Mouse (Mus musculus): ENCODE measurements around the gene Nup62. TPM values are rescaled to one million over a fixed set of nuclear protein-coding genes. Genes with fewer than 3 reads are reported as not detected.

Nup62 gene
- polyA plus RNA-seq, 1 experiment from 2014 or later = 98.6 TPM

DNA sequence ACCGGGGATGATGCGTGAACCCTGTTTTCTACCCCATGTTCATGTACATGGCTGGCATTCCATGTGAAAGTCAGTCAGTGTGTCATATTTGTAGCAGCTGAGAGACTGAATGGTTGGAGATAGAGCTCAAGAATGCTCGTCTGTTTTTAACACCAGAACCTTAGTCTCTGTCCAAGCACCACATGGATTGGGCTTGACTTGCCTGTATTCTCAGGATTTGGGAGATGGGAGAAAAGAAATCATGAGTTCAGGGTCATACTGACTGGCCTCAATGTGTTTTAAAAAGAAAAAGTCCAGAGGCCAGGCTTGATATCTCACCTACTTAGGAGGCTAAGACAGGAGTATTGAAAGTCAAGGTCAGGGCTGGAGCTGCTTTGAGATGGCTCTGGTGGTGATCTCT is 1.6 kb downstream of the Nup62 start:
- H3K27ac ChIP-seq (ENCODE audit: low read length) = peak overlapping the region; percentile 97
- 15% methylated on average over 3 of the region's 3 CpGs for WGBS
- no peaks in the 10 kb centered on the region for H3K27me3 ChIP-seq (ENCODE audit: control insufficient read depth, insufficient read depth, low read depth, low read length)
- H3K4me3 ChIP-seq (ENCODE audit: low read length) = peak overlapping the region; percentile 83
- H3K9ac ChIP-seq (ENCODE audit: low read length) = peak overlapping the region; percentile 96
- no peak for ATAC-seq (ENCODE audit: low read depth)
- H3K9me3 ChIP-seq (ENCODE audit: control insufficient read depth, low read length) = no peaks in the 10 kb centered on the region
- H3K4me2 ChIP-seq (ENCODE audit: low read depth, low read length) = peak overlapping the region; percentile 88
- peaks cover 32% of the 10 kb centered on the region for H3K4me1 ChIP-seq (replicated peaks; ENCODE audit: control insufficient read depth, insufficient read depth, low read length)
- peaks cover 7% of the 10 kb centered on the region for H3K36me3 ChIP-seq (ENCODE audit: control insufficient read depth, insufficient read depth, low read length)

DNA sequence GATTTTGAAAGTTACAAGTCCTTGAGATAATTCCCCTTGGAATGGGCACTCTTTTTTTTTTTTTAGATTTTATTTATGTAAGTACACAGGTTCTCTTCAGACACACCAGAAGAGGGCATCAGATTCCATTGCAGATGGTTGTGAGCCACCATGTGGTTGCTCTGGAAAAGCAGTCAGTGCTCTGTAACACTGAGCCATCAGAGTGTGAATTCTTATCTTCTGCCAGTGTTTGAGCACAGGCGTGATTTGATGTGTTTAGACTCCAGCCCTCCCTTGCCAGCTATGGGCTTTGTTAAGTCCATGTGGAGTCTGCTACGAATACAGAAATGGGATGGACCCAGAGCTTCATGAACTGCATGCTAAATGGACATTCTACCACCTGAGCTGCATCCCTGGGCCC is 2.3 kb downstream of the Nup62 start:
- Histone ChIP-seq H3K4me3 (ENCODE audit: low read length) (peak overlapping the region; percentile 83), H3K4me1 (replicated peaks; ENCODE audit: control insufficient read depth, insufficient read depth, low read length) (peaks cover 32% of the 10 kb centered on the region)

DNA sequence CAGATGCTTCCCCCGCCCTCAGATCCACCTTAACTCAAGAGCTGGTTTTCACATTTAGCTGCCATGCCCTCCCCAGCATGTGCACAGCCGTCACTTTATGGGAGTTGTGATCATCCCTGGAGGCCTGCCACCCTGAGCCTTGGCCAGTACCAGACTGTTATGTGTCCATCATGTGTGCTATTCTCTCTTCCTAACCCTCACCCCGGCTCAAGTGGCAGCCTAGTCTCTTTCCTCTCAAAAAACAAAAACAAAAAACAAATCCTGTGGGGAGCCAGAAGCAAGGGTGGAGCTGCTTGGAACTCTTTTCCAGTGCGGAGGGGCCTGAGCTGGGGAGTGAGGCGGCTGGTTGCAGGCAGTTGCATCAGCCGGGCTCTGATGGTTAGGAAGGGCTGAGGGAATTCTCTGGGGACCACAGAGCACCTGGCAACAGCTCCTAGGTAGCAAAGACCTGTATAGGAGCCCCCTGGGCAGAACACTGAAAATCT is 2.9 kb downstream of the Nup62 start:
- peak overlapping the region; percentile 54 for H3K9ac ChIP-seq (ENCODE audit: low read length)
- peak overlapping the region; percentile 27; the same call in 1 of the 2 replicates for H3K27ac ChIP-seq (ENCODE audit: low read length)
- 35% methylated on average over 6 of the region's 6 CpGs for WGBS
- H3K9me3 ChIP-seq (ENCODE audit: control insufficient read depth, low read length) = no peaks in the 10 kb centered on the region
- no peak for ATAC-seq (ENCODE audit: low read depth)
- peak overlapping the region; percentile 83 for H3K4me3 ChIP-seq (ENCODE audit: low read length)
- peak overlapping the region; percentile 88 for H3K4me2 ChIP-seq (ENCODE audit: low read depth, low read length)
- H3K36me3 ChIP-seq (ENCODE audit: control insufficient read depth, insufficient read depth, low read length) = peaks cover 3% of the 10 kb centered on the region; the same call in 1 of the 2 replicates
- no peaks in the 10 kb centered on the region for H3K27me3 ChIP-seq (ENCODE audit: control insufficient read depth, insufficient read depth, low read depth, low read length)
- peaks cover 36% of the 10 kb centered on the region for H3K4me1 ChIP-seq (replicated peaks; ENCODE audit: control insufficient read depth, insufficient read depth, low read length)

More for the DNA sequence above, 2.3 kb downstream of the Nup62 start:
- Histone ChIP-seq H3K9me3 (ENCODE audit: control insufficient read depth, low read length) (no peaks in the 10 kb centered on the region), H3K4me2 (ENCODE audit: low read depth, low read length) (peak overlapping the region; percentile 88), H3K36me3 (ENCODE audit: control insufficient read depth, insufficient read depth, low read length) (peaks cover 7% of the 10 kb centered on the region), H3K9ac (ENCODE audit: low read length) (peak overlapping the region; percentile 96), H3K27me3 (ENCODE audit: control insufficient read depth, insufficient read depth, low read depth, low read length) (no peaks in the 10 kb centered on the region), H3K27ac (ENCODE audit: low read length) (no peak overlapping the region; the same call in 1 of the 2 replicates)
- 15% methylated on average over 2 of the region's 2 CpGs for WGBS
- ATAC-seq (ENCODE audit: low read depth) = no peak

DNA sequence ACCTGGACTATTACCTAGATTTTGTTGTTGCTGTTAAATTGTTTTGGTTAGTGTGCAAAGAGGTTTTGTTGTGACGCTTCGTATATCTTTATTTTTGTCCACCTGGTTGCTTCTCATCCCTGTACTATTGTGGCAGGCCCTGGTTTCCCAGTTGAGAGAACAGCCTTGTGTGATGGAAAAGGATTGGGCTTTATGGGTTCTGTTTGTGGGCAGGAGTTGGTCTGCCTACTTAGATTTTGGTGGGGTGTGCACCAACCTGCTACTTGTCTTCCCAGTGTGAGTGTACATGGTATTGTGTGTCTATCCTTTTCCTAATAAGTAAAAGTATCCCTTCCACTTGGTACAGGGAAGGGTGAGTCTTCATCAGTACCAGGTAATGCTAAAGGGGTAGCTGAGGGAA is 3.5 kb downstream of the Nup62 start:
- Histone ChIP-seq H3K9me3 (ENCODE audit: control insufficient read depth, low read length) (no peaks in the 10 kb centered on the region), H3K9ac (ENCODE audit: low read length) (no peak overlapping the region), H3K36me3 (ENCODE audit: control insufficient read depth, insufficient read depth, low read length) (no peaks in the 10 kb centered on the region), H3K4me2 (ENCODE audit: low read depth, low read length) (peak overlapping the region; percentile 88; the same call in 1 of the 2 replicates), H3K27me3 (ENCODE audit: control insufficient read depth, insufficient read depth, low read depth, low read length) (no peaks in the 10 kb centered on the region), H3K4me3 (ENCODE audit: low read length) (no peak overlapping the region), H3K27ac (ENCODE audit: low read length) (no peak overlapping the region), H3K4me1 (replicated peaks; ENCODE audit: control insufficient read depth, insufficient read depth, low read length) (peaks cover 37% of the 10 kb centered on the region)
- WGBS = 81% methylated on average over 2 of the region's 2 CpGs
- no peak for ATAC-seq (ENCODE audit: low read depth)

DNA sequence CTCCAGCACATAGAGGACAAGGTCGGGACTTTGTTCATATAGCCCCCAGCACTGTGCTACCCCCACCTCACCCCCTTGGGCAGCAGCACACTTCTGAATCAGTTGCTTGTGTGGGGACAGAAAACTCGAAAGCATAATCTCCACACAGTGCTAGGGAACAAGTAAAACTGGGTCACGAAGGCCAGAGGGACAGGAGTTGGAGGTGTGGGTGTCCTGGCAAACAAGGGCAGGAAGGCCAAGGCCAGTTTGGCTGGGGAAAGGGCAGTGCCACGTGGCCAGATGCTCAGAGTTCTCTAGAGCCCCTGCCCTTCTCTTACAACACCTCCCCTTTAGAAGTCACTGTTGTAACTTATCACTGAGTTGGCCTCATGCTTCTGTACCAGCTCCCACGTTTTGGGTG is 4.0 kb downstream of the Nup62 start:
- Histone ChIP-seq H3K9me3 (ENCODE audit: control insufficient read depth, low read length) (no peaks in the 10 kb centered on the region), H3K4me3 (ENCODE audit: low read length) (no peak overlapping the region), H3K27me3 (ENCODE audit: control insufficient read depth, insufficient read depth, low read depth, low read length) (no peaks in the 10 kb centered on the region), H3K27ac (ENCODE audit: low read length) (no peak overlapping the region), H3K9ac (ENCODE audit: low read length) (no peak overlapping the region), H3K4me1 (replicated peaks; ENCODE audit: control insufficient read depth, insufficient read depth, low read length) (peaks cover 39% of the 10 kb centered on the region), H3K4me2 (ENCODE audit: low read depth, low read length) (no peak overlapping the region), H3K36me3 (ENCODE audit: control insufficient read depth, insufficient read depth, low read length) (no peaks in the 10 kb centered on the region)
- 46% methylated on average over 5 of the region's 5 CpGs for WGBS
- no peak for ATAC-seq (ENCODE audit: low read depth)

DNA sequence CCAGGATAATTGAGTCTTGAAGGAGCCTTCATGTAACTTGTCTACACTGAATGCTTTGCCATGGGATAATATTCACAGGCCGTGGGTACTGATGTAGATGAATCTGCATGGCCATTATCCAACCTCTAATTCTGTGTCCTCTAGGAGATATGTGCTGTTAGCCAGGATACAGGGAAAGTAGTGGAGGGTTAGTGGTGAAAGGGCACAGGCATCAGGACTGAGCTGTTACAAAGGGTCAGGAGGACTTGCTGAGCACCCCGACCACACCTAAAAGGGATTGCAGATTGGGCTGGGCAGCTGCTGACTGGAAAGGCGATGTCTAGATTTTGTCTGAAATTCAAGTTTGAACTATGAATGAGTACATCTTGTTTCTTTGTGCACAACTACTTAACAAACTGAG is 4.6 kb downstream of the Nup62 start:
- Histone ChIP-seq H3K9ac (ENCODE audit: low read length) (no peak overlapping the region), H3K27me3 (ENCODE audit: control insufficient read depth, insufficient read depth, low read depth, low read length) (no peaks in the 10 kb centered on the region), H3K27ac (ENCODE audit: low read length) (no peak overlapping the region), H3K4me2 (ENCODE audit: low read depth, low read length) (no peak overlapping the region), H3K9me3 (ENCODE audit: control insufficient read depth, low read length) (no peaks in the 10 kb centered on the region), H3K4me1 (replicated peaks; ENCODE audit: control insufficient read depth, insufficient read depth, low read length) (peaks cover 35% of the 10 kb centered on the region), H3K36me3 (ENCODE audit: control insufficient read depth, insufficient read depth, low read length) (no peaks in the 10 kb centered on the region), H3K4me3 (ENCODE audit: low read length) (no peak overlapping the region)
- no peak for ATAC-seq (ENCODE audit: low read depth)
- 74% methylated on average over 3 of the region's 3 CpGs for WGBS

DNA sequence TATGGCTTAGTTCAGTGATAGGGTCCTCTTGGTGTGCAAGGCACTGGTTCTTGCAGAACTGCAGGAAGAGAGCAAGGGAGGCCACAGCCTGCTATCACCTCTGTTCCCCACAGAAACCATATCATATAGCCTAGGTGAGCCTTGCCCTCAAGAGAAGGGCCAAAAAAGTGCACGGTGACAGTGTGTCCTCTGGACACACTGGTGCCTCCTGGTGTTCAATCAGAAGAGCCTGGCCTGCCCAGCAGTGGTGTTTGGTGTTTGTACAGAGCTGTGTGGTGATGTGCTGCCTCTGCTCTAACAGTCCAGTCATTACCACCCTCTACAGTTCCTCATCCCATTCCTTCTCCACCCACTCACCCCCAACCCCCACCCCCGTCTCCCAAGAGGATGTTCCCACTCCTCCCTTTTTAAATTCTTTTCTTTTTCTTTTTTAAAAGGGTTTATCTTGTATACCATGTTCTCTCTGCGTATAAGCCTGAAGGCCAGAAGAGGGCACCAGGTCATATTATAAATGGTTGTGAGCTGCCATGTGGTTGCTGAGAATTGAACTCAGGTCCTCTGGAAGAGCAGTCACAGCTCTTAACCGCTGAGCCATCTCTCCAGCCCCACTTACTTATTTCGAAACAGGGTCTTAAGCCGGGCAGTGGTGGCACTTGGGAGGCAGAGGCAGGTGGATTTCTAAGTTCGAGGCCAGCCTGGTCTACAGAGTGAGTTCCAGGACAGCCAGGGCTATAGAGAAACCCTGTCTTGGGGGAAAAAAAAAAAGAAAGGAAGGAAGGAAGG is 6.0 kb downstream of the Nup62 start:
- H3K9me3 ChIP-seq (ENCODE audit: control insufficient read depth, low read length) = no peaks in the 10 kb centered on the region
- WGBS = 76% methylated on average over 7 of the region's 7 CpGs
- H3K4me3 ChIP-seq (ENCODE audit: low read length) = no peak overlapping the region
- H3K27ac ChIP-seq (ENCODE audit: low read length) = no peak overlapping the region
- no peak for ATAC-seq (ENCODE audit: low read depth)
- no peaks in the 10 kb centered on the region; the same call in 1 of the 2 replicates for H3K36me3 ChIP-seq (ENCODE audit: control insufficient read depth, insufficient read depth, low read length)
- no peak overlapping the region for H3K4me2 ChIP-seq (ENCODE audit: low read depth, low read length)
- H3K9ac ChIP-seq (ENCODE audit: low read length) = no peak overlapping the region
- H3K4me1 ChIP-seq (replicated peaks; ENCODE audit: control insufficient read depth, insufficient read depth, low read length) = peaks cover 35% of the 10 kb centered on the region
- no peaks in the 10 kb centered on the region for H3K27me3 ChIP-seq (ENCODE audit: control insufficient read depth, insufficient read depth, low read depth, low read length)

DNA sequence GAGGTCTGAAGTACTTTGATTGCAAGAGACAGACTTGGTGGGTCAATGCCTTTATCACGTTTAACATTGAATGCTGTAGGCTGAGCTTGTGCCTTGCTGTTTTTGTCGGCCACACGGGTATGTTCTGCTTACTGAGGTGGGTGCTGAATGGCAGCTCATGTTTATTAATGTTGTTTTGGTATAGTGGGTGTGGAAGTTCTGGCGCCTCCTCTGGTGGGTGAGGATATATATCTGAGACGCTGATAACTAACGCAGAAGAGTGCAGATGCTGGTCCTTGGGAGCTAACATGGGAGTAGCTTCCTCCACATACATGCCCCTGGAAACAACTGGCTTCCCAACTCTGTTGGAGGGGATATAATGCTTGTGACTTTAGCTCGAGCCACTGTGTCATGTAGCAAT is 7.5 kb downstream of the Nup62 start:
- WGBS = 43% methylated on average over 7 of the region's 7 CpGs
- Histone ChIP-seq H3K9me3 (ENCODE audit: control insufficient read depth, low read length) (no peaks in the 10 kb centered on the region), H3K9ac (ENCODE audit: low read length) (no peak overlapping the region), H3K36me3 (ENCODE audit: control insufficient read depth, insufficient read depth, low read length) (no peaks in the 10 kb centered on the region; the same call in 1 of the 2 replicates), H3K27ac (ENCODE audit: low read length) (no peak overlapping the region), H3K4me1 (replicated peaks; ENCODE audit: control insufficient read depth, insufficient read depth, low read length) (peaks cover 25% of the 10 kb centered on the region), H3K27me3 (ENCODE audit: control insufficient read depth, insufficient read depth, low read depth, low read length) (no peaks in the 10 kb centered on the region), H3K4me3 (ENCODE audit: low read length) (no peak overlapping the region), H3K4me2 (ENCODE audit: low read depth, low read length) (no peak overlapping the region)
- no peak for ATAC-seq (ENCODE audit: low read depth)

DNA sequence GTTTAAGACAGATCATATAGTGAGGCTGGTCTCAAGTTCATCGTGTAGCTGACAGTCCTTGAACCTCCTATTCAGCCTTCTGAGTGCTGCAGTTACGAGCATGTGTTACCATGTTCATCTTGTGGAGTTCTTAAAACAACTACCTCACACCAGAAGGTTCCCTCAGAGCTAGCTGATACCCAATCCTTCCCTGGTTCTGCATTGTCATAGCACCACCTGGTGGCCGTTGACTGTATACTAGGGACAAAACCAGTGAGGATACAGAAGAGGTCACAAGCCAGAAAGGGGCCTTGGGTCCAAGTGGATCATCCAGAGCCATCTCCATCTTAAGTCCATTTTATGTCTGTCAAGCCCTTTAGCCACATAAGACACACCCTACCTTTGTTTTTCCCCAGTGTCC is 9.0 kb downstream of the Nup62 start:
- H3K36me3 ChIP-seq (ENCODE audit: control insufficient read depth, insufficient read depth, low read length) = peaks cover 13% of the 10 kb centered on the region
- no peaks in the 10 kb centered on the region for H3K9me3 ChIP-seq (ENCODE audit: control insufficient read depth, low read length)
- H3K4me2 ChIP-seq (ENCODE audit: low read depth, low read length) = no peak overlapping the region
- H3K27ac ChIP-seq (ENCODE audit: low read length) = no peak overlapping the region
- H3K27me3 ChIP-seq (ENCODE audit: control insufficient read depth, insufficient read depth, low read depth, low read length) = no peaks in the 10 kb centered on the region
- H3K4me1 ChIP-seq (replicated peaks; ENCODE audit: control insufficient read depth, insufficient read depth, low read length) = peaks cover 13% of the 10 kb centered on the region
- peak; percentile 46; the same call in 1 of the 2 replicates for ATAC-seq (ENCODE audit: low read depth)
- H3K9ac ChIP-seq (ENCODE audit: low read length) = no peak overlapping the region
- WGBS = 16% methylated on average over 3 of the region's 3 CpGs
- H3K4me3 ChIP-seq (ENCODE audit: low read length) = no peak overlapping the region

Measured in lung, embryonic 16.5 days (tissue).